Mouse (Mus musculus) thymus, postnatal 10 days (tissue): Measurements from ENCODE around the gene C730034F03Rik.

Source experiments
- DNase-seq, 2 experiments: peaks; one replicate each; pipeline ENCODE4 v3.0.0; 2021; ENCODE audit warnings: low spot score in 2 of 2

C730034F03Rik gene

DNA sequence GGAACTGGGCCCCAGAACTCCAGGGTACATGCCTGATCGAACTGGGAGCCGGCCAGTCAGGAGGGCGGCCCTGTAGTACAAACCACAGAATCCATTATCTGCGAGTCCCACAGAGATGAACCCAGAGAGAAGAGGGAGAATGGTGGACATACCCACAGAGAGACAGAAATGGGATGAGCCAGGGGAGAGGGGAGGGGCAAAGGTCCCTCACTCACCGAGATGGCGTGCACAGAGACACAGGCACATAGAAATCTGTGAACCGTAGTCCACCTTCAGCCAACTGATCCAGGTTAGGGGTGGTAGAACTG is 45.9 kb downstream of the C730034F03Rik start:
- no peak for DNase-seq

DNA sequence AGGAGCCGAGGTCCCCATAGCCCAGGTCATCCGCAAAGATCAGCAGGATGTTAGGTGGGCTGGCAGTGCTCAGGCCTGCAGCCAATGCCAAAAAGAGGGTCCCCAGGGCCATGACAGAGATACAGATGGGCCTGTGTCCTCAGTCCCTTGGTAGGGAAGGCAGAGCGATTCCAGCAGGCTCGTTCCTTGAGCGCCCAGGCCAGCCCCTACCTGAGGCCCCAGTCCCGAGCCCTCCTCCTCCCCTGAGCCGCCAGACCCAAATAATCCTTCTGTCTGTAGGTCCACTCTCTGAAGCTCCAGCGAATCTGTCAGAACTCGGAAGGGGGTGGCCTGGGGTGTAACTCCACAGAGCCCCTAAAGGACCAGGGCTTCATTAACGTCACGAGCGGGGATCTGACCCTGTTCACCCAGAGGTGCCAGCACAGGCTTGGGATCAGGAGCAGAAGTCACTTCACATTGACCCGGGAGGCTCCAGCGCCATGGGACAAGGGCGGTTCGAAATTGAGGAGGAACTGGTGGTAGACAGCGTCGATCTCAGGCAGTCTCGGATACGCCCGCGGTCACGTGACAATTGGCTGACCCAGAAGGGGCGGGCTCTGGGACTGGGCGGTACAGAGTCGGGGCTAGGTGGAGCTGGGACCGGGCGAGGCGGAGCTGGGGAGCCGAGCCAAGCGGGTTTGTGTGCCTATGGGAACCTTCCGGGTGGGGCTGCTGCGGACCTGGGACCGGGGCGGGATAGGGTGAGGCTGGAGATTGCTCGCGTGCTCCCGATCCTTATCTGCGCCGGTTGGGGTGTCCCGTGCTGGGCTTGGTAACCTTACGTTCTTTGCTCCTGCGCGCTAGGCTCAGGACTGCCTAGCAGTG is 46.5 kb downstream of the C730034F03Rik start:
- DNase-seq, result peak; percentile 87 to 88

DNA sequence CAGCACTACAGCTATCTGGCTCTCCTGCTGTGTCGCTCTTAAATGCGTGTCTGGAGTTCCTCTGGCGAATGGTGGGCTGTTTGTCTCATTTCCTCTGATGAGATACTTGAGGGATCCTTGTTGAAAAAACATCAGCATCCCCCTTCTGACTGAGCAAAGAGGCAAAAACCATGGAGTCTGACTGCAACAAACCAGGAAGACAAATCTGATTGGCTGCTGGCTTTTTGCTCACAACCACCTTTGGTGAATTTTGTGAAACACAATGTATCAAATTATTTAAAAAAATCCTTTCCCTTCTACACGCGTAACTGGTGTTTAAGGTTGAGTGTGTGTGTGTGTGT is 47.1 kb downstream of the C730034F03Rik start:
- no peak for DNase-seq

DNA sequence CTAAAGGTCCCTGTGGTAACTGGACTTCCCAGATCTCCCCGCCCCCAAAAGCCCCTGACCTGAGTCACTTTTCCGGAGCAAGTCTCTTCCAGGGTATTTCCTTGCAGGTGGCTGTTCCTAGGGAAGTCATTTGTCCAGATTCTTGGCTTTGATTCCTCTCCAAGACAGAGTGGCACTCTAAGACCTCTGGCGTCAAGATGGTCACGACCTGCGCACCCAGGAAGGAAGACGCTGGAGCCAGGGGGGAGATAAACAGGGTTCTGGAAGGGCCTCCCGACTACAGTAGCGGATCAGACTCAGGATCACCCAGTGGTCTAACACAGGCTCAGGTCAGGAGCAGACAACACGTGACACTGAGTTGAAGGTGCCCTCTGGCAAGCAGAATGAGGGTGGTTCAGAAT is 47.7 kb downstream of the C730034F03Rik start, which contains the start of gene Arsa:
TSS of gene Arsa (minus strand) at position 335 of the 401 bp plus-strand sequence.
- DNase-seq, result no peak

DNA sequence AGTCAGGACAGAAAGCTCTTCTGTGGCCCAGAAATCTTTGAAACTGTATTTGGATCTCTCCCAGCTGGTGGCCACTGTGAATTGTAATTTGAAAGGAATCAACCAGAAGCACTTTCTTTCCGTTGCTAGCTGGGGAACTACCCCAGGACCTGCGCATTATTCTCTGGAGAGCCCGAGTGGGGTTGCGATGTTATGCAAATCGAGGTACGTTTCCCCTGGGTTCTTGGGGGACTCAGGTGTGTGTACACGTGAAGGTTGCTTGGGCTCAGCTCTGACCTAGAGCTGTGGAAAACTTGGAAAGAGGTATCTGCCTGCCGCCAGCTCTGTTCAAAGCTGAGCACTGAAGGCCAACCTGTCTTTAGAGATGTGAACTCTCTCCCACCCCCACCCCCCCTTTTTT is 48.4 kb downstream of the C730034F03Rik start:
- DNase-seq, result no peak

DNA sequence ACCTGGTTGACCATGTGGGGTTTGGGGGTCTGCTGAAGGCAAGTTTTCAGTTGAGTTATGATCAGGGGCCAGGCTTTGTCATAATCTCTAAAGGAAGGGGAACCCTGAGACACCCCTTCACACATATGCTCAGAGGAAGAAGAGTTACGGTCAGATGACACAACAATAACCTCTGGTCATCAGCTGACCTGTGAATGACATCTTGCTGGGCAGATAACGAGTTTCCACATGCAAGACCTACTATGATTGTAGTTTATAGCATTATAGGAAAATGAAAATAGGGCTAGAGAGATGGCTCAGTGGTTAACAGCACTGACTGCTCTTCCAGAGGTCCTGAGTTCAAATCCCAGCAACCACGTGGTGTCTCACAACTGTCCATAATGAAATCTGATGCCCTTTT is 49.2 kb downstream of the C730034F03Rik start:
- no peak for DNase-seq
